Mouse (Mus musculus) heart, embryonic 14.5 days (tissue): ENCODE measurements around the gene Nubpl. TPM values are rescaled to one million over a fixed set of nuclear protein-coding genes. Genes with fewer than 3 reads are reported as not detected.

Source experiments
- ATAC-seq: fragments of 200-750 bp; cut with Nextera tagmentation; 2 replicates; pipeline ENCODE4 v1.8.0; 2017; ENCODE audit warnings: low read depth, moderate TSS enrichment; ENCODE audit not compliant: insufficient number of reproducible peaks, insufficient read depth, low FRiP score
- H3K27ac ChIP-seq, 2 experiments: fragments of 200-500 bp in 1 of 2; fragments of 300-500 bp in 1 of 2; sonication (generic) in 1 of 2; replicated peaks in 1 of 2; 2 replicates each; pipeline ENCODE4 v1.5.1; 2012 to 2014; ENCODE audit warnings: low read depth in 2 of 2, low read length in 2 of 2, control low read depth in 1 of 2, mild to moderate bottlenecking in 1 of 2, mixed read lengths in 1 of 2; ENCODE audit not compliant: control insufficient read depth in 1 of 2, insufficient read depth in 1 of 2
- H3K27me3 ChIP-seq: fragments of 300-500 bp; sonication (generic); 2 replicates; pipeline ENCODE4 v1.6.1; 2014; ENCODE audit warnings: mild to moderate bottlenecking, low read length, control low read depth; ENCODE audit not compliant: control insufficient read depth, insufficient read depth
- H3K36me3 ChIP-seq: fragments of 300-500 bp; sonication (generic); 2 replicates; pipeline ENCODE4 v1.6.1; 2014; ENCODE audit warnings: mild to moderate bottlenecking, control low read depth, low read length, mixed read lengths; ENCODE audit not compliant: control insufficient read depth, insufficient read depth
- H3K4me1 ChIP-seq, 2 experiments: fragments of 200-500 bp in 1 of 2; fragments of 300-500 bp in 1 of 2; sonication (generic) in 1 of 2; 2 replicates each; pipeline ENCODE4 v1.6.1; 2012 to 2014; ENCODE audit warnings: low read length in 2 of 2, control low read depth in 1 of 2, mixed read lengths in 1 of 2; ENCODE audit not compliant: control insufficient read depth in 2 of 2, insufficient read depth in 2 of 2
- H3K4me2 ChIP-seq: fragments of 300-500 bp; sonication (generic); 2 replicates; pipeline ENCODE4 v1.6.1; 2014; ENCODE audit warnings: mild to moderate bottlenecking, low read length
- H3K4me3 ChIP-seq, 2 experiments: fragments of 200-500 bp in 1 of 2; fragments of 300-500 bp in 1 of 2; sonication (generic) in 1 of 2; 2 replicates each; pipeline ENCODE4 v1.5.1; 2012 to 2014; ENCODE audit warnings: low read length in 2 of 2, mild to moderate bottlenecking in 2 of 2, control low read depth in 1 of 2, low read depth in 1 of 2, moderate library complexity in 1 of 2; ENCODE audit not compliant: control insufficient read depth in 1 of 2, insufficient read depth in 1 of 2
- H3K9ac ChIP-seq: fragments of 300-500 bp; sonication (generic); 2 replicates; pipeline ENCODE4 v1.6.1; 2014; ENCODE audit warnings: mild to moderate bottlenecking, low read length
- H3K9me3 ChIP-seq: fragments of 300-500 bp; sonication (generic); 2 replicates; pipeline ENCODE4 v1.6.1; 2016; ENCODE audit warnings: low read length, control low read depth; ENCODE audit not compliant: control insufficient read depth
- WGBS: fragments of 180-500 bp; shearing (Covaris S2); extraction: QIAGEN DNeasy Blood & Tissue Kit; methylation state at CpG from one replicate; pipeline ENCODE4 v1.1.7; 2014; 5-methylcytosine and 5-hydroxymethylcytosine counted together
- polyA plus RNA-seq: library from polyadenylated mRNA; unstranded; fragments of >200 nt; fragmentation: Nextera tagmentation; extraction: Ambion mirVana; gene quantifications from 2 replicates; pipeline ENCODE4 v1.2.1, GENCODE M21; 2014

Nubpl gene
- polyA plus RNA-seq, 1 experiment from 2014 or later: 13.1 TPM

- Histone ChIP-seq H3K9me3 (no peaks in the 10 kb centered on the region), H3K27me3 (no peaks in the 10 kb centered on the region), H3K27ac (no peak overlapping the region), H3K9ac (no peak overlapping the region), H3K4me3 (no peak overlapping the region), H3K4me2 (no peak overlapping the region), H3K4me1 (peaks cover under 1 to 5% of the 10 kb centered on the region in 2 experiments; a peak in 2 of 4 replicates), H3K36me3 (no peaks in the 10 kb centered on the region)
- ATAC-seq: no peak
Observed at GRCm38 (mm10) chr12:52284471-52284870, 186.9 kb downstream of the Nubpl start.

GRCm38 (mm10) chr12:52286802-52287201 lies 189.3 kb downstream of the Nubpl start:
- 88% methylated on average over 3 of the region's 3 CpGs for WGBS
- ATAC-seq: no peak
- H3K9ac ChIP-seq: no peak overlapping the region

GRCm38 (mm10) chr12:52288537-52288936 lies 191.0 kb downstream of the Nubpl start:
- WGBS: 55% methylated on average over 4 of the region's 4 CpGs

More at GRCm38 (mm10) chr12:52286802-52287201, 189.3 kb downstream of the Nubpl start:
- Histone ChIP-seq H3K4me3 (no peak overlapping the region), H3K4me2 (no peak overlapping the region), H3K4me1 (peaks cover 5 to 8% of the 10 kb centered on the region in 2 experiments; a peak in 3 of 4 replicates), H3K36me3 (no peaks in the 10 kb centered on the region), H3K27ac (no peak overlapping the region), H3K9me3 (no peaks in the 10 kb centered on the region), H3K27me3 (no peaks in the 10 kb centered on the region)

GRCm38 (mm10) chr12:52288941-52289567 lies 191.5 kb downstream of the Nubpl start:
- no peaks in the 10 kb centered on the region for H3K9me3 ChIP-seq
- no peak for ATAC-seq
- WGBS: 59% methylated on average over 11 of the region's 11 CpGs
- H3K4me3 ChIP-seq: no peak overlapping the region
- H3K27ac ChIP-seq: peak overlapping the region; percentile 33 to 34; a peak in 1 of 4 replicates
- no peaks in the 10 kb centered on the region for H3K36me3 ChIP-seq
- no peak overlapping the region for H3K4me2 ChIP-seq
- no peak overlapping the region for H3K9ac ChIP-seq
- peaks cover 5 to 8% of the 10 kb centered on the region in 2 experiments; a peak in 3 of 4 replicates for H3K4me1 ChIP-seq
- no peaks in the 10 kb centered on the region for H3K27me3 ChIP-seq

More at GRCm38 (mm10) chr12:52288537-52288936, 191.0 kb downstream of the Nubpl start:
- no peaks in the 10 kb centered on the region for H3K9me3 ChIP-seq
- ATAC-seq: no peak
- no peak overlapping the region for H3K4me2 ChIP-seq
- no peak overlapping the region for H3K9ac ChIP-seq
- peak overlapping the region in 1 of 2 experiments; percentile 33; a peak in 1 of 4 replicates for H3K27ac ChIP-seq
- H3K4me3 ChIP-seq: no peak overlapping the region
- H3K4me1 ChIP-seq: peaks cover 5 to 8% of the 10 kb centered on the region in 2 experiments; a peak in 3 of 4 replicates
- no peaks in the 10 kb centered on the region for H3K36me3 ChIP-seq
- no peaks in the 10 kb centered on the region for H3K27me3 ChIP-seq

GRCm38 (mm10) chr12:52289594-52289993 lies 192.1 kb downstream of the Nubpl start:
- Histone ChIP-seq H3K27ac (no peak overlapping the region), H3K9ac (no peak overlapping the region), H3K4me1 (peaks cover 5 to 8% of the 10 kb centered on the region in 2 experiments; a peak in 3 of 4 replicates), H3K27me3 (no peaks in the 10 kb centered on the region), H3K36me3 (no peaks in the 10 kb centered on the region), H3K4me3 (no peak overlapping the region), H3K4me2 (no peak overlapping the region), H3K9me3 (no peaks in the 10 kb centered on the region)
- ATAC-seq: no peak
- WGBS: 72% methylated on average over 10 of the region's 10 CpGs

GRCm38 (mm10) chr12:52293931-52294330 lies 196.4 kb downstream of the Nubpl start:
- Histone ChIP-seq H3K4me1 (peaks cover 8 to 13% of the 10 kb centered on the region in 2 experiments; a peak in 3 of 4 replicates), H3K9me3 (no peaks in the 10 kb centered on the region), H3K36me3 (no peaks in the 10 kb centered on the region), H3K27me3 (no peaks in the 10 kb centered on the region), H3K27ac (no peak overlapping the region), H3K4me3 (no peak overlapping the region), H3K9ac (no peak overlapping the region), H3K4me2 (no peak overlapping the region)
- 82% methylated on average over 2 of the region's 2 CpGs for WGBS
- ATAC-seq: no peak

- H3K4me1 ChIP-seq: peaks cover 3 to 6% of the 10 kb centered on the region in 2 experiments; a peak in 2 of 4 replicates
- ATAC-seq: no peak
- H3K27ac ChIP-seq: no peak overlapping the region
- no peaks in the 10 kb centered on the region for H3K36me3 ChIP-seq
- H3K4me3 ChIP-seq: no peak overlapping the region
- no peaks in the 10 kb centered on the region for H3K27me3 ChIP-seq
- no peak overlapping the region for H3K9ac ChIP-seq
- H3K4me2 ChIP-seq: no peak overlapping the region
- 55% methylated on average over 2 of the region's 2 CpGs for WGBS
- H3K9me3 ChIP-seq: no peaks in the 10 kb centered on the region
Observed at GRCm38 (mm10) chr12:52297988-52298387, 200.5 kb downstream of the Nubpl start.
